Mouse (Mus musculus) heart, postnatal 0 days (tissue): ENCODE data around the gene Slc9a9.

ENCODE experiments used
- CTCF ChIP-seq: IDR thresholded peaks from 2 replicates; pipeline ENCODE4 v1.5.1; 2016; ENCODE audit warnings: antibody characterized with exemption, control low read depth, low read depth
- EP300 ChIP-seq: IDR thresholded peaks from 2 replicates; pipeline ENCODE4 v1.6.1; 2016; ENCODE audit warnings: antibody characterized with exemption, low read depth

GRCm38 (mm10) chr9:94945569-94946135, 275.9 kb downstream of the Slc9a9 start:
- TF ChIP-seq CTCF: no peak
- TF ChIP-seq EP300: no peak
